Mouse (Mus musculus): Measurements from ENCODE around the gene Gamt. TPM values are rescaled to one million over a fixed set of nuclear protein-coding genes. Genes with fewer than 3 reads are reported as not detected.

Gamt gene
- polyA plus RNA-seq (2014; fragmentation: Illumina TruSeq; extraction: RNeasy Lipid Tissue Mini Kit (QIAGEN cat#74804); ENCODE audit: low read depth, low replicate concordance), result 1.3 TPM

DNA sequence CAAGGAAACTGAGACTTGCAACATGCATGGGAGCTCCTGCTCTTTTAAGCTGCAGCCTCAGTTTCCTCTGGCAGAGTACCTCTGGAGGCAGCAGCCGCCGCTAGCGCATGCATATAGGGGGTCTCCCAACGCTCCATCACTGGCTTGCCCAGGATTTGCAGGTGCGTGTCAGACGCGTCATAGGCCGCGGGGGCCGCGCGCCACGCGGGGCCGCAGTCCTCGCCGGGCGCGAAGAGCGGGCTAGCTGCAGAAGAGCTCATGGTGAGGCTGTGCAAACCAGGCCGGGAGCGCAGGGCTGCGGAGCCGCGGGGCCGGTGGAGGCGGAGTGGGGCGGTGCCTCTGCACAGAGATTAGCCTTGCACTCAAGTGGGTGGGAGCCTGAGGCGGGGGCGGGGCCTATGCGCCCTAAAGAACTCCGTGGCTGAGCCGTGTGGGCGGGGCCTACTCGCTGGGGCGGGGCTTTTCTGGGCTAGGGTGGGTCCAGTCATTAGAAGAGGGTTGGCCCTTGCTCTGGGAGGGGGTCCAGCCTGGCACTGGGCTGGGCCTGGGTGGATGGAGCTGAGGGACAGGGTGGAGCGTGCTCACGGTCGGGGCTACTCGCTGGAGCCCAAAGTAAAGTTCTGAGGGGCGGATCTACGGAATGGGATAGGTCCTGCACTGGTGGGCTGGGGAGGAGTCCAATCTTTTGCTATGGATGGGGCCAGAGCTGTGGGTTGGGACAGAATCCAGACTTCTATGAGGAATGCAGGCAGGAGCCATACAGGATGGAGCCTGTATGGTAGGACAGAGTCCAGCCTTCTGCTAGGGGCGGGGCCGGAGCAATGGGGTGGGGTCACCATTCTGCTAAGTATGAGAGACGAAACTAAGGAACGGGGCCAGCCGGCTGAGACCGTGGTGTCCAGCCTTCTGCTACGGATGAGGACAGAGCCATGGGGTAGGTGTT is at the start of gene Gamt, which contains the start of gene Dazap1:
Gene Gamt, minus strand, starts transcription at position 371 of the 943 bp plus-strand sequence.
Gene Dazap1, plus strand, starts transcription at position 845 of the 943 bp plus-strand sequence.

DNA sequence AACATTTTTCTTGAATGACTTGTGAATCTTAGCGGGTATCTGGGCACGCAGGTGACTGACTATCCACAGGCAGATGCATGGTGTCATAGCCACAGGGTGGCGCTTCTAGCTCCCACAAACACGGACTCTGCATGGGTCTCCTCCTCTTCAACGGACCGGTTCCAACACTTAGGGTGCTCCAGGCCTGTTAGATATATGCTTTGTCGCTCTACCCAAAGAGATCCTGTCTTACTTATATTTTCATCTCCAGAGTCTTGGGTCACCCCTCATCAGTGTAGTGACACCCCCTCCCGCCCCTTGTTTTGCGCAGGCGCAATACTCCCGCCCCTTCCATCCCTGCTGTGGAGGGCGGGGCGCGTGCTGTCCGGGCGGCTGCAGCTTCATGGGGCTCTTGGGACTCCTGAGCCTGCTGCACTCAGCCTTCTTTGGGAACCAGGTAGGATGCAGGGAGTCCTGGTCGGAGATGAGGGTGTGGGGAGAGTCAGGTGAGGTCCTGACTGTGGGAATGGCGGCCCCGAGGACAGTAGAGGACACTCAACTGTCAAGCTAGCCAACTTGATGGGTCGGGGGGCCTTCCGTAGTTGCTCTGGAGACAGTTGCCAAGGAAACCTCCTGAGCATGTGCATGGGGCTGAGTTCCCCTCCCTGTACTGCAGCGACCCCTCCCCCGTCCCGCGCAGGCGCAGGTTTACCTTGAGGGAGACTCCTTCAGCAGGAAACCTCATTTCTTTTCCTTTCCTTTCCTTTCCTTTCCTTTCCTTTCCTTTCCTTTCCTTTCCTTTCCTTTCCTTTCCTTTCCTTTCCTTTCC is 35.0 kb upstream of the Gamt start, which contains the start of gene Apc2:
Gene Apc2, plus strand, starts transcription at position 360 of the 808 bp plus-strand sequence.

DNA sequence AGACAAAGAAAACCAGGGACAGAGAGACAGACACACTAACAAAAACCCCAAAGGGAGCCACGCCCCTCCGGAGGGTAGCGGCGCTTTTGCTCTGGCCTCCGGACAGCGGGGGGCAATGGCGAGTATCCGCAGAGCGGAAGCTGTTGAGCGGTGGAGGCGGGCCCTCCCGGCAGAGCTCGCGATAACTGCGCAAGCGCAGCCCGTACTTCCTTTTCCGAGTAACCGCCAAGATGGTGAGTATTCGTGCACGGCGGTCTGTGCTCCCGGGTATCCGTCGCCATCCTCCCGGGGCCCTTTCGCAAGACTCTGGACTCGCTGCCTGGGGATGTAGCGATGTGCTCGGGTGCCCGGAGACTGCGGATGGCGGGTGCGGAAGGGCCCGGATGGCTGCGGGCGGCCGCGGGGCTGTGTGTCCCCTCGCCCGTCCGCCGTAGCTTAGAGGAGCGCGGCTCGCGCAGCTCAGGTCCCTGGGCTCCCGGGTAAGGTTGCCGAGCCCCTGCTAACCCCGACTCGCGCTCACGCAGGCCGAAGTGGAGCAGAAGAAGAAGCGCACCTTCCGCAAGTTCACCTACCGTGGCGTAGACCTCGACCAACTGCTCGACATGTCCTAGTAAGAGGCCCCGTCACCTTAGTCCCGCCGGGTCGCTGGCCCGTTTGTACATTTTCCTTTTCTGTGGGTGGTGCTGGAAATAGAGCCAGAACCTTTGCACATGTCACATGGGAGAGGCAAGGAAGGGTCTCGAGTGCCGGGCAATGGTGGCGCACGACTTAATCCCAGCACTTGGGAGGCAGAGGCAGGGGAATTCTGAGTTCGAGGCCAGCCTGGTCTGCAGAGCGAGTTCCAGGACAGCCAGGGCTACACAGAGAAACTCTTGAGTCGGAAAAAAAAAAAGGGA is 31.7 kb upstream of the Gamt start, which contains the start of gene Rps15:
Gene Rps15, plus strand, starts transcription at position 203 of the 896 bp plus-strand sequence.

DNA sequence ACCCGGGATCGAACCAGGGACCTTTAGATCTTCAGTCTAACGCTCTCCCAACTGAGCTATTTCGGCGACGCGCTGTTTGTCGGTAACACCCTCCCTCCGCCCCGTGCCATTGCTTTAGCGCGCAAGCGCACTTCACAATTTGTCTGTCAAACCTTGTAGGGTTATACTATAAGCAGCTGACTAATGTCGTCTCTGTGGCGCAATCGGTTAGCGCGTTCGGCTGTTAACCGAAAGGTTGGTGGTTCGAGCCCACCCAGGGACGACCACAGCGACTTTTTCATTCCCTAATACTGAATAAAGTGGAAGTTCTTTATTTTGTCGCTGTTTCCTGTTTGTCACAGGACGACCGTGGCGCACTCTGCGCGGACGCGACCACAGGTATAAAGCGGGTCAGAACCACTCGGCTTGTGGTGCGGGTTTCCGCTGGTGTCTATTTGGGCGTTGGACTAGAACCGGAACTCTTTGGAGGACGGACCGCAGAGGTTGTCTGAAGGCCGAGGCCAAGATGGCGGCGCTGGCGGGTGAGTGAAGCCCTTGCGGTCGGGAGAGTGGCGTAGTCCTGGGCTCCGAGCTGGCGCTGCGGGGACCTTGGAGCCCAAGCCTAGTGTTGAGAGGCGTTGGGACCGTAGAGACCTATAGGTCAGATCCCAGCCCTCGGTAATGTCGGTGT is 11.7 kb downstream of the Gamt start, which contains the start of gene Ndufs7:
Gene Ndufs7, plus strand, starts transcription at position 151 of the 670 bp plus-strand sequence.

DNA sequence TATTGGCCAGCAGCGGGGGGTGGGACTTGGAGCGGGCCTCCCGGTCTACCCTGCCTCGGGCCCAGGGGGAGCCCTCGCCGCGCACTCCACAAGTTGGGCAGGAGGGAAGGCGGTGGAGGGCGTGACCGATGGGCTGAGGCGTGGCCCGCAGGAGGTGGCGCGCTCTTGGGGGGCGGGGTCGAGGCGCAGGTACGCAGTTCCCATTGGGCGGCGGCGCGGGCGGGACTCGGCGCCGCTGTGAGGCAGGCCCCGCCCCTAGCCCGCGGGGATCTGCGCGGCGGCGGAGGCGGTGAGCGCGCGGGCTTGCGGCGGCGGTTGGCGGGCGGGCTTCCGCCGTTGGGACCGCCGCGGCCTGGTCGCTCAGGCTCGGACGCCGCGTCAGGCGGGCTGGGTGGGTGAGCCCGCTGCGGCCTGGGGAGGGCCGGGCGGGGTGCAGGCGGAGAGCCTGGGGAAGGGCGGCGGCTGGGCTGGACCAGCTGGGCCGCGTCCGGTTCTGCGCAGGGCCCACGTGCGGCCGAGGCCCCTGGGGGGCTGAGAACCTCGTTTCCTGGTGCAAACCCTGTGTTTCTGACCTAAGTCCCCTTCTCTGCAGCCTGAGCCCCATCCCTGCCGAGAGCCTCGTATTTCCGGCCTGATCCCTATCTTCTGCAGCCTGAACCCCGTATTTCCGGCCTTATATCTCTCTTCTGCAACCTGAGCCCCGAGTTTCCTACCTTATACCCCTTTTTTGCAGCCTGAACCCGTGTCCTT is 34.2 kb downstream of the Gamt start, which contains the start of gene Mum1:
Gene Mum1, plus strand, starts transcription at position 19 of the 750 bp plus-strand sequence.

Other genes starting within 250 kb of the Gamt start
- gene Arhgap45, start 244.4 kb downstream of the Gamt start, polyA plus RNA-seq (2014; fragmentation: Illumina TruSeq; extraction: RNeasy Lipid Tissue Mini Kit (QIAGEN cat#74804); ENCODE audit: low read depth, low replicate concordance), result not detected
- gene Polr2e, start 221.2 kb downstream of the Gamt start, polyA plus RNA-seq (2014; fragmentation: Illumina TruSeq; extraction: RNeasy Lipid Tissue Mini Kit (QIAGEN cat#74804); ENCODE audit: low read depth, low replicate concordance), result 0.32 TPM
- 92.2 TPM for gene Gpx4, start 213.8 kb downstream of the Gamt start, polyA plus RNA-seq (2014; fragmentation: Illumina TruSeq; extraction: RNeasy Lipid Tissue Mini Kit (QIAGEN cat#74804); ENCODE audit: low read depth, low replicate concordance)
- gene Sbno2, start 155.4 kb downstream of the Gamt start, polyA plus RNA-seq (2014; fragmentation: Illumina TruSeq; extraction: RNeasy Lipid Tissue Mini Kit (QIAGEN cat#74804); ENCODE audit: low read depth, low replicate concordance), result 0.24 TPM
- gene Stk11, start 145.2 kb downstream of the Gamt start, polyA plus RNA-seq (2014; fragmentation: Illumina TruSeq; extraction: RNeasy Lipid Tissue Mini Kit (QIAGEN cat#74804); ENCODE audit: low read depth, low replicate concordance), result 3.9 TPM
- 0.85 TPM for gene Atp5d, start 122.4 kb downstream of the Gamt start, polyA plus RNA-seq (2014; fragmentation: Illumina TruSeq; extraction: RNeasy Lipid Tissue Mini Kit (QIAGEN cat#74804); ENCODE audit: low read depth, low replicate concordance)
- gene Cbarp, start 120.2 kb downstream of the Gamt start, polyA plus RNA-seq (2014; fragmentation: Illumina TruSeq; extraction: RNeasy Lipid Tissue Mini Kit (QIAGEN cat#74804); ENCODE audit: low read depth, low replicate concordance), result not detected
- 5.1 TPM for gene Midn, start 112.7 kb downstream of the Gamt start, polyA plus RNA-seq (2014; fragmentation: Illumina TruSeq; extraction: RNeasy Lipid Tissue Mini Kit (QIAGEN cat#74804); ENCODE audit: low read depth, low replicate concordance)
- 12.5 TPM for gene Cirbp, start 95.0 kb downstream of the Gamt start, polyA plus RNA-seq (2014; fragmentation: Illumina TruSeq; extraction: RNeasy Lipid Tissue Mini Kit (QIAGEN cat#74804); ENCODE audit: low read depth, low replicate concordance)
- gene 1600002K03Rik, start 88.1 kb downstream of the Gamt start, polyA plus RNA-seq (2014; fragmentation: Illumina TruSeq; extraction: RNeasy Lipid Tissue Mini Kit (QIAGEN cat#74804); ENCODE audit: low read depth, low replicate concordance), result not detected
- gene Efna2, start 81.5 kb downstream of the Gamt start, polyA plus RNA-seq (2014; fragmentation: Illumina TruSeq; extraction: RNeasy Lipid Tissue Mini Kit (QIAGEN cat#74804); ENCODE audit: low read depth, low replicate concordance), result 0.40 TPM
- gene Mum1, start 34.6 kb downstream of the Gamt start, polyA plus RNA-seq (2014; fragmentation: Illumina TruSeq; extraction: RNeasy Lipid Tissue Mini Kit (QIAGEN cat#74804); ENCODE audit: low read depth, low replicate concordance), result 3.0 TPM
- 4.1 TPM for gene Ndufs7, start 11.9 kb downstream of the Gamt start, polyA plus RNA-seq (2014; fragmentation: Illumina TruSeq; extraction: RNeasy Lipid Tissue Mini Kit (QIAGEN cat#74804); ENCODE audit: low read depth, low replicate concordance)
- 13.7 TPM for gene Dazap1, start 474 bp upstream of the Gamt start, polyA plus RNA-seq (2014; fragmentation: Illumina TruSeq; extraction: RNeasy Lipid Tissue Mini Kit (QIAGEN cat#74804); ENCODE audit: low read depth, low replicate concordance)
- gene Rps15, start 31.4 kb upstream of the Gamt start, polyA plus RNA-seq (2014; fragmentation: Illumina TruSeq; extraction: RNeasy Lipid Tissue Mini Kit (QIAGEN cat#74804); ENCODE audit: low read depth, low replicate concordance), result not detected
- not detected for gene Apc2, start 35.0 kb upstream of the Gamt start, polyA plus RNA-seq (2014; fragmentation: Illumina TruSeq; extraction: RNeasy Lipid Tissue Mini Kit (QIAGEN cat#74804); ENCODE audit: low read depth, low replicate concordance)
- gene 2310011J03Rik, start 59.5 kb upstream of the Gamt start, polyA plus RNA-seq (2014; fragmentation: Illumina TruSeq; extraction: RNeasy Lipid Tissue Mini Kit (QIAGEN cat#74804); ENCODE audit: low read depth, low replicate concordance), result 0.73 TPM
- gene Pcsk4, start 68.5 kb upstream of the Gamt start, polyA plus RNA-seq (2014; fragmentation: Illumina TruSeq; extraction: RNeasy Lipid Tissue Mini Kit (QIAGEN cat#74804); ENCODE audit: low read depth, low replicate concordance), result not detected
- 1.3 TPM for gene Reep6, start 68.9 kb upstream of the Gamt start, polyA plus RNA-seq (2014; fragmentation: Illumina TruSeq; extraction: RNeasy Lipid Tissue Mini Kit (QIAGEN cat#74804); ENCODE audit: low read depth, low replicate concordance)
- gene Adamtsl5, start 87.4 kb upstream of the Gamt start, polyA plus RNA-seq (2014; fragmentation: Illumina TruSeq; extraction: RNeasy Lipid Tissue Mini Kit (QIAGEN cat#74804); ENCODE audit: low read depth, low replicate concordance), result 0.12 TPM
- gene Plk5, start 95.4 kb upstream of the Gamt start, polyA plus RNA-seq (2014; fragmentation: Illumina TruSeq; extraction: RNeasy Lipid Tissue Mini Kit (QIAGEN cat#74804); ENCODE audit: low read depth, low replicate concordance), result not detected
- gene Mex3d, start 126.6 kb upstream of the Gamt start, polyA plus RNA-seq (2014; fragmentation: Illumina TruSeq; extraction: RNeasy Lipid Tissue Mini Kit (QIAGEN cat#74804); ENCODE audit: low read depth, low replicate concordance), result 2.8 TPM
- not detected for gene Mbd3, start 138.5 kb upstream of the Gamt start, polyA plus RNA-seq (2014; fragmentation: Illumina TruSeq; extraction: RNeasy Lipid Tissue Mini Kit (QIAGEN cat#74804); ENCODE audit: low read depth, low replicate concordance)
- not detected for gene Uqcr11, start 145.8 kb upstream of the Gamt start, polyA plus RNA-seq (2014; fragmentation: Illumina TruSeq; extraction: RNeasy Lipid Tissue Mini Kit (QIAGEN cat#74804); ENCODE audit: low read depth, low replicate concordance)
- 1.3 TPM for gene Tcf3, start 172.6 kb upstream of the Gamt start, polyA plus RNA-seq (2014; fragmentation: Illumina TruSeq; extraction: RNeasy Lipid Tissue Mini Kit (QIAGEN cat#74804); ENCODE audit: low read depth, low replicate concordance)
- gene Onecut3, start 233.8 kb upstream of the Gamt start, polyA plus RNA-seq (2014; fragmentation: Illumina TruSeq; extraction: RNeasy Lipid Tissue Mini Kit (QIAGEN cat#74804); ENCODE audit: low read depth, low replicate concordance), result not detected

All from kidney, adult 10 weeks (tissue).